Mouse (Mus musculus) E14TG2a.4 (cell line): ENCODE measurements around the gene Creb5.

Experiments
- H3K27me3 ChIP-seq: 2 replicates; pipeline ENCODE4 v1.6.1; 2014; ENCODE audit warnings: low read length, control low read depth; ENCODE audit not compliant: insufficient read depth
- H3K36me3 ChIP-seq: 2 replicates; pipeline ENCODE4 v1.6.1; 2014; ENCODE audit warnings: low read length, control low read depth; ENCODE audit not compliant: insufficient read depth
- H3K4me1 ChIP-seq: replicated peaks from 2 replicates; pipeline ENCODE4 v1.6.1; 2014; ENCODE audit warnings: low read depth, low read length, control low read depth
- H3K4me3 ChIP-seq: replicated peaks from 2 replicates; pipeline ENCODE4 v1.5.1; 2014; ENCODE audit warnings: mild to moderate bottlenecking, low read length
- H3K9me3 ChIP-seq: 2 replicates; pipeline ENCODE4 v1.6.1; 2014; ENCODE audit warnings: low read length, control low read depth
- CTCF ChIP-seq: conservative IDR thresholded peaks from 2 replicates; pipeline ENCODE4 v1.5.1; 2014; ENCODE audit warnings: low read length
- NANOG ChIP-seq: IDR thresholded peaks from 2 replicates; pipeline ENCODE4 v1.6.1; 2014; ENCODE audit warnings: borderline replicate concordance, low read length, mixed read lengths
- POU5F1 ChIP-seq: IDR thresholded peaks from 2 replicates; pipeline ENCODE4 v1.6.1; 2014; ENCODE audit warnings: low read length, borderline replicate concordance

Creb5 gene

DNA sequence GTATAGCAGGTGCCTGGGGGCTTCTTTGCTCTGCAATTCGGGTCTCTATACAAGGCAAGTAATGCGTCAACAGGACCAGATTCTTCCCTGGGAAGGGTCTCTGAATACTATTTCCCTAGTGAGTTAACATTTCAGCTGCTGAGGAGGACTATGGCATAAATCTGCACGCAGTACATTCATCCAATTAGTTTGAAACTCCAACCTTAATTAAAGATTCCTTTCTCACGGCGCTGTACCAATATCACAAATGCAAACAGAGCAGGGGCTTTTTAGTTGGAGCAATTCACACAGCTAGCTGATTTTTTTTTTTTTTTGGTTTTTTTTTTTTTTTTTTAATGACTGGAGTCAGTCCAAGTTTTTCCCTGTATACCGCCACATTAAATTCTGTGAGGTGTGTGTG is 357.0 kb downstream of the Creb5 start:
- H3K27me3 ChIP-seq: no peaks in the 10 kb centered on the region
- no peaks in the 10 kb centered on the region for H3K36me3 ChIP-seq
- no peak overlapping the region for H3K4me3 ChIP-seq
- no peaks in the 10 kb centered on the region for H3K9me3 ChIP-seq
- no peaks in the 10 kb centered on the region for H3K4me1 ChIP-seq
- TF ChIP-seq POU5F1 (no peak), CTCF (no peak), NANOG (no peak)

GRCm38 (mm10) chr6:53644971-53645370 is 357.9 kb downstream of the Creb5 start:
- H3K4me1 ChIP-seq: no peaks in the 10 kb centered on the region
- H3K36me3 ChIP-seq: no peaks in the 10 kb centered on the region
- no peak overlapping the region for H3K4me3 ChIP-seq
- H3K9me3 ChIP-seq: no peaks in the 10 kb centered on the region
- no peaks in the 10 kb centered on the region for H3K27me3 ChIP-seq
- TF ChIP-seq CTCF (no peak), NANOG (no peak), POU5F1 (no peak)

DNA sequence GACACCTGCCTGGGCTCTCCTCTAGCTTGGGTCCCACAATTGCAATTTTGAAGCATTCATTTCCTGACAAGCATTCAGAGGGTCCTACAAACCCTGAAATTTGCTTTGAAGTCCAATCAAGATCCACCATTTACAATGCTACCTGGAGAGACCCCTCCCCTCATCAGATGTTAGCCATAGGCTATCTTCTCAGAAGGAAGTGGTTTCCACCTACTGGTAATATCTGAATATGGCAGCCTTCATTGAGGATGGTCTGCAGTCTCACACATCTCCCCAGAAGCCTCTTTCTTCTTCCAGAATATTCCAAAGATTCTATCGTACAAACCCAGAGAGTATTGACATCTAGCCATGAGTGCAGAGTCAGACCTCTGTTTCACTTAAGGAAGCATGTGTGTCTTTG is 362.7 kb downstream of the Creb5 start:
- no peaks in the 10 kb centered on the region for H3K36me3 ChIP-seq
- H3K9me3 ChIP-seq: no peaks in the 10 kb centered on the region
- no peak for TF ChIP-seq POU5F1
- TF ChIP-seq NANOG: no peak
- no peak for TF ChIP-seq CTCF
- H3K4me1 ChIP-seq: no peaks in the 10 kb centered on the region
- no peak overlapping the region for H3K4me3 ChIP-seq
- H3K27me3 ChIP-seq: no peaks in the 10 kb centered on the region

- Histone ChIP-seq H3K36me3 (no peaks in the 10 kb centered on the region), H3K4me3 (no peak overlapping the region), H3K27me3 (no peaks in the 10 kb centered on the region), H3K4me1 (no peaks in the 10 kb centered on the region), H3K9me3 (no peaks in the 10 kb centered on the region)
- TF ChIP-seq CTCF (no peak), POU5F1 (no peak), NANOG (no peak)
Measured at GRCm38 (mm10) chr6:53652691-53653090, 365.6 kb downstream of the Creb5 start.

GRCm38 (mm10) chr6:53653706-53654360 is 366.8 kb downstream of the Creb5 start:
- Histone ChIP-seq H3K36me3 (no peaks in the 10 kb centered on the region), H3K4me3 (no peak overlapping the region), H3K9me3 (no peaks in the 10 kb centered on the region), H3K4me1 (no peaks in the 10 kb centered on the region), H3K27me3 (no peaks in the 10 kb centered on the region)
- TF ChIP-seq NANOG (no peak), POU5F1 (no peak), CTCF (no peak)

DNA sequence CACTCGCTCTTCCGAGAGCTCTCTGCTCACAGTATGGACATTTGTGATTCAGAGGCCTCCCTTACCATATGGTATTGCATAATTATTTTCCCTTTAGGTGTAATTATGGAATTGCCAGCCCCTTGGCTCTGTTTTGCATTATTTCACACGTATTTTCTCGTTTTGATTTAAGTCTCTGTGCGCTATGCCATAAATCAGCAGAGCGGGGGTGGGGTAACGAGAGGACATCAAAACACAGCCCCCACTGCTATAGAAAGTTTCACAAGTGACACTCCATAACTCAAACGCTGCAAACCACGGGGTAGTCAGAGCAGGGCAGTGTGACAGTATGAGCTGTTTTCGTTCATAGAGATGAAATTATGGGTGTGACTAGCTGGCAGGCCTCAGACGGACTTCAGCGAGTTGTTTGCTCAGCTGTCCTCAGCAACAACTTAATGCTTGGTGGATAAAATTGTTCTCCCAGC is 367.3 kb downstream of the Creb5 start:
- H3K27me3 ChIP-seq: no peaks in the 10 kb centered on the region
- no peaks in the 10 kb centered on the region for H3K9me3 ChIP-seq
- TF ChIP-seq POU5F1 (no peak), CTCF (no peak), NANOG (no peak)
- no peaks in the 10 kb centered on the region for H3K4me1 ChIP-seq
- no peaks in the 10 kb centered on the region for H3K36me3 ChIP-seq
- no peak overlapping the region for H3K4me3 ChIP-seq

GRCm38 (mm10) chr6:53656466-53656865 is 369.4 kb downstream of the Creb5 start:
- Histone ChIP-seq H3K4me1 (no peaks in the 10 kb centered on the region), H3K27me3 (no peaks in the 10 kb centered on the region), H3K9me3 (no peaks in the 10 kb centered on the region), H3K36me3 (no peaks in the 10 kb centered on the region), H3K4me3 (no peak overlapping the region)
- TF ChIP-seq POU5F1 (no peak), NANOG (no peak), CTCF (no peak)

DNA sequence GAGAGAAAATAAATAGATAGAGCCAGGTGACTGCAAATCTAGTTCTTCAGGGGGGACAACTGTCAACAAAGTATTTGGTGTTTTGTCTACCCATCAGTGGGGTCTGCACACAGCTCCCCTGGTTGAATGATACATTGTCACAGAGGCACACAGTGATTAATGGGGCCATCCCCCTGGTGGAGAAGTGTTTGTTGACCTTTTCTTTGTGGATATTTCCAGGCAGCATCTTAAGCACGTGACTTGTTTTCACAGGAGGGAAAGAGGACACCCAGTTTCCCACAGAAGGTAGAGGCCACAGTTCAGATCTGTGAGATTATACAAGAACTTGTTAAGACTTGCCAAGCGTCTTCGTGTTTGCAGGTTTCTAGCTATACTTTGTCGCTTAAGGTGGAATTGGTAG is 370.4 kb downstream of the Creb5 start:
- Histone ChIP-seq H3K4me3 (no peak overlapping the region), H3K9me3 (no peaks in the 10 kb centered on the region), H3K4me1 (no peaks in the 10 kb centered on the region), H3K27me3 (no peaks in the 10 kb centered on the region), H3K36me3 (no peaks in the 10 kb centered on the region)
- no peak for TF ChIP-seq POU5F1
- TF ChIP-seq NANOG: no peak
- no peak for TF ChIP-seq CTCF

DNA sequence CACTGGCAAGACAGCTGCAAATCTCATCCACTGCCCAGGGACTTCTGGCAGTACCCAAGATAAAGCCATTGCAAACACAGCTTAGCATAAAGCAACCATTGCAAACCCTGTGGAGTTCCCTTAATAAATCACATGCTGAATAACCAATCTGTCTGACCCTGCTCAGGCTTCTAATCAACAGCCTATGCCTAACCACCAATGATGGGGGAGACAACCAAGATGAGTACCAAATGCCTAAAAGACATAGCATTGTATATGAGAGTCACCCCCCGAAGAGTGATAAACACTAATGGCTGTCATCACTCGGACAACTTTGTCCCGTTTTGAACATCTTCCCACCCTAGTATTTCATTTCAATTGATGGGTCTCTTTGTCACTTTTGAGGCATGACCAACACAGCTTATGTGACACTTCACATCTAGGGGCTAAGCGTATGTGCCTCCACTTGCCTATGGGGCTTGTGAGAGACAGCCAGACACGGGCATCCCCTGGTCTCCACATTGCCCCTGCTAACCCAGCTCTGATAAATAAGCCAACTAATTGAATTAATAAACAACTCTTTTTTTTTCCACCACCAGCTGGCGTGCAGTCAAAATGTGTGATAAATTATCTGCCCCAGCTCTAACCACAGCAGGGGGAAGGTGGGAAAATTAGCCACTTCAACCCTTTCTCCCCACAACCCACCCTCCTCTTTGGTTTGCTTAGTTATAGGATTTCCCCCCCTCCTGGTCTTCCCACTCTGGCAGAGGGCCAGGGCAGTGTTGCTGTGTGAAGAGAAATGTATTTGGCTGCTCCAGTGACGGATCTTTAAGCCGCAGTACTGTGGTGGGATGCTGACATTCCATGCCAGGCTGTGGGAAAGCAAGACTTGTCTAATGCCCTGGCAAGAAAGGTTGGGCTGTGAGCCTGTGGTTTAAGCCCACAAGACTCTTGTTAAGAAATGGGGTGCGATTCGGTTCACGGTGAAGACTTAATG is 376.1 kb downstream of the Creb5 start:
- Histone ChIP-seq H3K27me3 (peaks cover 4% of the 10 kb centered on the region), H3K9me3 (no peaks in the 10 kb centered on the region), H3K36me3 (no peaks in the 10 kb centered on the region), H3K4me1 (no peaks in the 10 kb centered on the region), H3K4me3 (no peak overlapping the region)
- TF ChIP-seq POU5F1 (no peak), CTCF (no peak), NANOG (no peak)
